Mouse (Mus musculus) CD4-positive, CD25-positive, alpha-beta regulatory T cell, adult 4 months (primary cell): ENCODE data around the gene Spata32. TPM values are rescaled to one million over a fixed set of nuclear protein-coding genes. Genes with fewer than 3 reads are reported as not detected.
A peak's percentile ranks its signal among the peaks of the same experiment; 100 is the strongest.
"Not testable (repeated sequence)": the region's sequence is repeated elsewhere in the genome, so short reads cannot be mapped to it uniquely, and the experiment has no call there.

Source experiments
- ATAC-seq: one replicate; pipeline ENCODE4 v1.8.0; 2017
- polyA plus RNA-seq, 2 experiments: library from polyadenylated mRNA; unstranded; fragments of 100-300 nt; shearing (Covaris generic); gene quantifications; one replicate each; pipeline ENCODE4 v1.2.1; 2017

Spata32 gene
- polyA plus RNA-seq, 2 experiments from 2014 or later = not detected

DNA sequence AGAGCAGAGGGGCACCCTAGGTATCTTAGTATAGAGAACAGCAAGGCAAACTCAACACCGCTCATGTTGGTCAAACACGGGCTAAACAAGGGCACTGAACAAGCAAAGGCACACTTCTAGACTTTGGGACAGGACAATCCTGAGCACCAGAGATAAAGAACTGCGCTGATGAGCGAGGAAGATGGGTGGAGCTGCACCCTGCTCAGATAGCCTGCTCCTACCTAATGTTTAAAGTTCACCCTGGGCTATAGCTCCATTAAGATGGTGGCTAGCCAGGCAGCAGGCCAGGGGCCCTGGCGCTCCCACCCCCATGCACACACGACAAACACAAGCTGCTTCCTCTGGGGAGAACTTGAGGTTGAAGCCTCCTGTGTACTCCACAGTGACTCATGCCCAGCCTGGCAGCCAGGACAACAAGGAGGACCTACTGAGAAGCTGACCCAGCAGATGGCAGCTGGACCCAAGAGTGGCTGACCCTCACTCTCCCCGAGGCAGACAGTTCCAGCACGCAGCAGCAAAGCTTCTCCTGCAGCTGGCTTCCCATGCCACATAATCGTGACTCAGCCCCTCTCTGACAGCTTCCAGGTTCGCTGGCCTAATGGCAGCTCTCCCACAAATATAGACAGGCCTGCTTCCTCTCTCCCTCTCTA lies 28.0 kb upstream of the Spata32 start:
- no peak for ATAC-seq

GRCm38 (mm10) chr11:103244856-103245255 lies 26.6 kb upstream of the Spata32 start:
- no peak for ATAC-seq

DNA sequence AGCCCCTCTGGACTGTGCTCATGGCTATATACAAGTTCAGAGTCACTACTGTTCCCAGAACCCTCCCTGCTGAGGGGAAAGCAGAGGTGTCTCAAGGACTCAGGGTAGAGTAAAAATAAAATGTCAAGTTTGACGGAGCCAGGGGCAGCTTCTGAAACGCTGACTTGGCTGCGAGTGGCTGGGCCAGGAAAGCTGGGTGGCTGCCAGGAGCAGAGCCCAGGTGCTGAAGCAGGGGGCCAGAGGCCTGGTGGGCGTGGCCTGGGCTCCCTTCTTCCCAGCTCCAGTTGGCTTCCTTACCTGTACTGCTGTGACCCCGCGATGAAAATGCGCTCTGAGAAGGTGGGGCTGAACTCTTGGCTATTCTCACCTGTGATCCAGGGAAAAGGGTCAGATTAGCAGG lies 22.5 kb upstream of the Spata32 start:
- no peak for ATAC-seq

GRCm38 (mm10) chr11:103237757-103238156 lies 19.5 kb upstream of the Spata32 start:
- no peak for ATAC-seq

GRCm38 (mm10) chr11:103236903-103237302 lies 18.7 kb upstream of the Spata32 start:
- ATAC-seq = no peak

- no peak for ATAC-seq
Measured at GRCm38 (mm10) chr11:103236431-103236830, 18.2 kb upstream of the Spata32 start.

GRCm38 (mm10) chr11:103235702-103236101 lies 17.5 kb upstream of the Spata32 start:
- ATAC-seq = no peak

GRCm38 (mm10) chr11:103234447-103234846 lies 16.2 kb upstream of the Spata32 start:
- no peak for ATAC-seq

- ATAC-seq = peak; percentile 68
Measured at GRCm38 (mm10) chr11:103232966-103233365, 14.7 kb upstream of the Spata32 start.

DNA sequence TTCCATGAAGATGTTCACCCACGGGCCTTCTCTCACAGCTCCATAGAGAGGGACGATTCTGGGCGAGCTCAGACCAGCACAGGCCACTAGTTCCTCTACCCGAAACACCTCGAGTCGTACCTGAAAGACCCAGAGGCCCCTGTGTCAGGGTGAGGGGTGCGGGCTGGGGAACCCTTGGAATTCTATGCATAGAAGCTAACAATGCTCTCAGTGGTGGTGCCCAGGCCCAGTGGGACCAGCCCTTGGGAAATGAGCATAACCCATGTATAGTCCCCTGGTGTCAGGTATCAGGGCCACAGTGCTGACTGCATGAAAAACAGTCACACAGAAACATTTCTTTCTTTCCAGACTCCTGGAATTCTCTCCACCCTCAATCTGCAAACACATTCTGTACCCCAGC lies 13.1 kb upstream of the Spata32 start:
- ATAC-seq = no peak

GRCm38 (mm10) chr11:103230626-103231025 lies 12.4 kb upstream of the Spata32 start:
- no peak for ATAC-seq

DNA sequence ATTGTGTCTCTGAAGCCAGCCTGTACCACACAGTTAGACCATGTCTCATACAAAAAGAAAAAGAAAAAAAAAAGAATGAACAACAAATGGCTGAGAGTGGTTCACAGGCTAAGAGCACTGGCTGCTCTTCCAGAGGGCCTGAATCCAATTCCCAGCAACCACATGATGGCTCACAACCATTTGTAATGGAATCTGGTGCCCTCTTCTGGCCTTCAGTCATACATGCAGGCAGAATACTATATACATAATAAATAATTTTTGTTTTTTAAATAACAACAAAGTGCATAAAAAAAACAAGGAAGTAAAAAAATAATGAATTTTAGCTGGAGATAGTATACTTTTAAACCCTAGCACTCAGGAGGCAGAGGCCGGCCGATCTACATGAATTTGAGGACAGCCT lies 11.4 kb upstream of the Spata32 start:
- ATAC-seq = no peak

GRCm38 (mm10) chr11:103223951-103224456 lies 5.8 kb upstream of the Spata32 start:
- no peak for ATAC-seq

- no peak for ATAC-seq
Measured at GRCm38 (mm10) chr11:103223444-103223843, 5.2 kb upstream of the Spata32 start.

DNA sequence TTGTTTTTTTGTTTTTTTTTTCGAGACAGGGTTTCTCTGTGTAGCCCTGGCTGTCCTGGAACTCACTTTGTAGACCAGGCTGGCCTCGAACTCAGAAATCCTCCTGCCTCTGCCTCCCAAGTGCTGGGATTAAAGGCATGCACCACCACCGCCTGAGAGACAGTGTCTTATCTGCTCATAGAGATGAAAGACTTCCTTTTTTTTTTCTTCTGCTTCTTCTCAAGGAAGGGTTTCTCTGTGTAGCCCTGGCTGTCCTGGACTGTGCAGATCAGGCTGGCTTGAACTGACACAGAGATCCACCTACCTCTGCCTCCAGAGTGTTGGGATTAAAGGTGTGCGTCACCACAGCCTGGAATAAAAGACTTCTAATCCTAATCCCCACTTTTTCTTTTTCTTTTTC lies 4.5 kb upstream of the Spata32 start:
- not testable (repeated sequence) for ATAC-seq

- ATAC-seq = no peak
Measured at GRCm38 (mm10) chr11:103221437-103221836, 3.2 kb upstream of the Spata32 start.

DNA sequence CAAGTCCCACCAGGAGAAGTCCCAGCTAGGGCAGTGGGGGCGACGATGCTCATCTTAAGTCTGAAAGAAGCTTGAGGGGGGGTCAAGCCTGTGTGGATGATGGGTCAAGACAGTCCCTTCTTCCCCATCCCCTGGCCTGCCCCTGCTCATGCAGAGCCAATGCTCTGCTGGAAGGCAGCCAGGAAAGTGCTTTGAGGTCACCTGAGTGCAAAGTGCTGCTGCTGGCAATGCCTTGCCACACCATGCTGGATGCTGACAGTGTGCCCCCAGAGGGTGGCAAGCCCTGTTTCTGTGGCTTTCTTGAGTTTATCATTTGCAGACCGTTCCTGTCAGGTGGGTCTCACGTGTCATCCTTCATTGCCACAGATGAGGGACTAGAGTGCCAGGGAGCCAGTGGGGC lies 1.8 kb upstream of the Spata32 start:
- ATAC-seq = no peak

- no peak for ATAC-seq
Measured at GRCm38 (mm10) chr11:103219259-103219658, 1.0 kb upstream of the Spata32 start.

- no peak for ATAC-seq
Measured at GRCm38 (mm10) chr11:103218517-103218901, 277 bp upstream of the Spata32 start.

GRCm38 (mm10) chr11:103215355-103215754 lies 2.9 kb downstream of the Spata32 start:
- ATAC-seq = no peak

- no peak for ATAC-seq
Measured at GRCm38 (mm10) chr11:103213712-103214111, 4.5 kb downstream of the Spata32 start.

GRCm38 (mm10) chr11:103210291-103210690 lies 7.9 kb downstream of the Spata32 start:
- no peak for ATAC-seq

- ATAC-seq = no peak
Measured at GRCm38 (mm10) chr11:103208458-103208857, 9.8 kb downstream of the Spata32 start, which contains the start of gene 1700023F06Rik. Gene 1700023F06Rik, minus strand, starts transcription at chr11:103208558.

DNA sequence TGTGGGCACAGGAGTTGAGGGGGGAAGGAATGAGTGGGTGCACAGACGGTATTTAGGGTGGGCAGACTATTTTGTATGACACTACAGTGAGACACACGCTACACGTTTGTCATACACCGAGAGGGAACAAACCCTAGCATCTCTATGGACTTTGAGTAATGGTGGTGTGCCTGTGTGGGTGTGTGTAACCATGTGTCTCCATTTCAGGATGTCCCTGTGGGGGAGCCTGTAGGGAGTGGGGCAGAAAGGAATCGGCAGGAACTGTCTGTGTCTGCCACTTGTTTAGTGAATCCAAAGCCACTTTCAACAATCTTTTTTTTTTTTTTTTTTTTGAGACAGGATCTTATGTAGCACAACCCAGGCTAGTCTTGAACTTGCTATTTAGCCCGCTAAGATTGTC lies 12.0 kb downstream of the Spata32 start:
- no peak for ATAC-seq

- no peak for ATAC-seq
Measured at GRCm38 (mm10) chr11:103202376-103202775, 15.9 kb downstream of the Spata32 start.
